Mouse (Mus musculus): ENCODE data around the gene Tmem203. TPM values are rescaled to one million over a fixed set of nuclear protein-coding genes. Genes with fewer than 3 reads are reported as not detected.

Tmem203 gene
- total and polyA plus RNA-seq, 3 experiments = 21.2 to 28.3 (median 21.5) TPM

DNA sequence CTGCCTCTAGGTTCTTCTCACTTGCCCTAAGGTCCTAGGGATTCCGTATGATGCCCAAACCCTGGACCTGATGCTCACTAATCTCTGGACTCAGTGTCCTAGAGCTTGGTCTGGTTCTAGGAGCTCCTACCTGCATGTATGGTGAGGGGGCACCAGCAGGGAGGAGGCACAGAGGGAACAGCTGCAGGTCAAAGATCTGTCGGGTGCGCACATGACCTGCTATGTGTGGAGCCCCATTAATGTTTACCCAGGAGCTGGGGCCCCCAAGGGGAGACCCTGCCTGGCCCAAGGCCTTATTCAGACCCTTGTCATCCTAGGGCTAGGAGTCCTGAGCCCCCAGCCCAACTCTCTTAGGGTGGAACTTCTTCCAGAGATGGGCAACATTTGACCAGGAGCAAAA, 21.2 kb upstream of the Tmem203 start, which contains the start of gene Slc34a3:
Gene Slc34a3 (minus strand): TSS at position 315 of the 400 bp plus-strand sequence.
- Histone ChIP-seq H3K4me2 (ENCODE audit: insufficient read depth, low read depth, poor library complexity, severe bottlenecking) (no peak within 1 kb of the TSS), H3K4me3 (replicated peaks in 1 of 3; ENCODE audit: low read depth in 2 of 3, low read length in 2 of 3, poor library complexity in 1 of 3) (no peak within 1 kb of the TSS), H3K27me3 (replicated peaks) (peaks cover 96% of the 10 kb centered on the region), H3K27ac (ENCODE audit: insufficient read depth, low read depth) (no peak within 1 kb of the TSS), H3K79me2 (replicated peaks; ENCODE audit: control insufficient read depth, extremely low read depth, insufficient read depth, poor library complexity, severe bottlenecking) (no peaks in the 10 kb centered on the region), H3K9me3 (replicated peaks; ENCODE audit: low read length) (no peaks in the 10 kb centered on the region), H3K9ac (ENCODE audit: insufficient read depth, low read depth) (no peak within 1 kb of the TSS), H3K36me3 (replicated peaks in 1 of 2; ENCODE audit: control insufficient read depth in 1 of 2, insufficient read depth in 1 of 2, low read length in 1 of 2) (no peaks in the 10 kb centered on the region), H3K4me1 (ENCODE audit: control insufficient read depth in 1 of 2, insufficient read depth in 2 of 2) (peaks cover 4 to 6% of the 10 kb centered on the region in 2 experiments)
- TF ChIP-seq USF2 (conservative IDR thresholded peaks at IDR 0.05; ENCODE audit: low read depth, low read length) (no peak), NRF1 (IDR thresholded peaks at IDR 0.05; ENCODE audit: low read depth, low read length) (no peak), MEF2A (IDR thresholded peaks at IDR 0.05; ENCODE audit: borderline replicate concordance, low read depth, low read length) (no peak), BHLHE40 (IDR thresholded peaks at IDR 0.05; ENCODE audit: low read depth, low read length) (no peak), IRF4 (IDR thresholded peaks at IDR 0.05; ENCODE audit: low read depth, low read length) (no peak), ZKSCAN1 (IDR thresholded peaks at IDR 0.05; ENCODE audit: borderline replicate concordance, low read depth, low read length) (no peak), RAD21 (IDR thresholded peaks at IDR 0.05; ENCODE audit: low read depth, low read length) (no peak), ZMIZ1 (IDR thresholded peaks at IDR 0.05; ENCODE audit: low read depth, low read length) (no peak), EP300 (IDR thresholded peaks at IDR 0.05; ENCODE audit: low read length) (no peak), CHD2 (IDR thresholded peaks at IDR 0.05; ENCODE audit: low read length) (no peak), NELFE (IDR thresholded peaks at IDR 0.05; ENCODE audit: low read depth, low read length) (no peak), MXI1 (IDR thresholded peaks at IDR 0.05; ENCODE audit: low read depth, low read length) (no peak), ZC3H11A (IDR thresholded peaks at IDR 0.05; ENCODE audit: low read depth, low read length) (no peak), TBP (conservative IDR thresholded peaks at IDR 0.05; ENCODE audit: low read depth, low read length) (no peak)
- in situ Hi-C loops (cut with MboI; ENCODE audit: low pct_ligation_motif_present, low pct_unique_long_range_greater_than_20kb, low sequenced_read_pairs) = no loop called here
- DNase-seq (ENCODE audit: extremely low read depth) = no peak
- dilution Hi-C loops (cut with MboI; ENCODE audit: extremely low pct_ligation_motif_present, extremely low pct_unique_long_range_greater_than_20kb, low sequenced_read_pairs) = no loop called here

DNA sequence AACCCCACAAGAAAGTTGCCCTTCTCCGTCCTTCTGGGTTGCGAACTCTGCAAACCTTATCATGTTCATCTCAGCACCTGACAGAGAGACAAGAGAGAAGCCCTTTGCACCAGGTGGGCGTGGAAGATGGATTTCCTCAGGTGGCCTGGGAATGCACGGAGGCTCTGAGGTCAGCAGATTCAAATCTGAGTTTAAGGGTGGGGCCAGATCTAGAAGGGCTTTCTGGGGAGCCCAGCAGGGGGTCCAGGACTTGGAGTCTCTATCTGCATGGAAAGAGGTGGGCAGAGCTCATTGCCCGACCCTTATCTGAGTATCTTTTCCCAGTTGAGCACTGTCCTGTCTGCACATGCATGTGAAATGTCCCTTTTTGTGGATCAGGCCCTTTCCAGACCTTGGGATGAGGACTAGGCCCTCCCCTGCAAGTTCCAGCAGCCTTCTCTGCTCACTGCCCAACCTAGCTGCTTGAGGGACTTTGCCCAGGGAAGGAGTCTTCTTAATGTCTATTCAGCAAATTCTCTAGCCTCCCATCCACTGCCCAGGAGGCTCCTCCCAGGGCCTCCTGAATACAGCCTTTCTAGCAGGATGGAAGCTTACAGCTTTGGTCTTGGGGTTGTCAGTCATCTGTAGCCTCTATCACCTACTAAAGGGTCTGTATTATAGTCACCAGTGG, 20.6 kb upstream of the Tmem203 start:
- TF ChIP-seq SMC3 (IDR thresholded peaks at IDR 0.05; ENCODE audit: low read depth, low read length) = no peak
- no peak for TF ChIP-seq EP300 (IDR thresholded peaks at IDR 0.05; ENCODE audit: low read length)
- no peak for TF ChIP-seq UBTF (IDR thresholded peaks at IDR 0.05; ENCODE audit: low read depth, low read length)
- TF ChIP-seq TCF12 (IDR thresholded peaks at IDR 0.05; ENCODE audit: low read depth, low read length) = no peak
- no peak for TF ChIP-seq CTCF (conservative IDR thresholded peaks at IDR 0.05 in 1 of 2, IDR thresholded peaks at IDR 0.05 in 1 of 2; ENCODE audit: low read depth in 2 of 2, low read length in 2 of 2)
- no peak for TF ChIP-seq MAZ (IDR thresholded peaks at IDR 0.05; ENCODE audit: low read depth, low read length)
- no peak for TF ChIP-seq MAFK (IDR thresholded peaks at IDR 0.05; ENCODE audit: insufficient replicate concordance, low read length)
- TF ChIP-seq HCFC1 (IDR thresholded peaks at IDR 0.05; ENCODE audit: low read depth, low read length) = no peak
- TF ChIP-seq MEF2A (IDR thresholded peaks at IDR 0.05; ENCODE audit: borderline replicate concordance, low read depth, low read length) = no peak
- TF ChIP-seq CHD2 (IDR thresholded peaks at IDR 0.05; ENCODE audit: low read length) = no peak
- no peak for TF ChIP-seq NELFE (IDR thresholded peaks at IDR 0.05; ENCODE audit: low read depth, low read length)
- TF ChIP-seq ZNF384 (IDR thresholded peaks at IDR 0.05; ENCODE audit: low read depth, low read length) = no peak
- TF ChIP-seq USF1 (IDR thresholded peaks at IDR 0.05; ENCODE audit: low read depth, low read length) = no peak
- H3K79me2 ChIP-seq (replicated peaks; ENCODE audit: control insufficient read depth, extremely low read depth, insufficient read depth, poor library complexity, severe bottlenecking) = no peaks in the 10 kb centered on the region
- H3K36me3 ChIP-seq (replicated peaks in 1 of 2; ENCODE audit: control insufficient read depth in 1 of 2, insufficient read depth in 1 of 2, low read length in 1 of 2) = no peaks in the 10 kb centered on the region
- no peak for DNase-seq (ENCODE audit: extremely low read depth)
- H3K9me3 ChIP-seq (replicated peaks; ENCODE audit: low read length) = no peaks in the 10 kb centered on the region
- in situ Hi-C loops (cut with MboI; ENCODE audit: low pct_ligation_motif_present, low pct_unique_long_range_greater_than_20kb, low sequenced_read_pairs) (no loop called here), dilution Hi-C loops (cut with MboI; ENCODE audit: extremely low pct_ligation_motif_present, extremely low pct_unique_long_range_greater_than_20kb, low sequenced_read_pairs) (no loop called here)
- H3K4me2 ChIP-seq (ENCODE audit: insufficient read depth, low read depth, poor library complexity, severe bottlenecking) = no peak overlapping the region
- H3K27ac ChIP-seq (ENCODE audit: insufficient read depth, low read depth) = no peak overlapping the region
- H3K4me1 ChIP-seq (ENCODE audit: control insufficient read depth in 1 of 2, insufficient read depth in 2 of 2) = peaks cover 4 to 5% of the 10 kb centered on the region in 2 experiments; a peak in 3 of 4 replicates
- no peak overlapping the region for H3K9ac ChIP-seq (ENCODE audit: insufficient read depth, low read depth)
- H3K27me3 ChIP-seq (replicated peaks) = peaks cover 96% of the 10 kb centered on the region
- no peak overlapping the region for H3K4me3 ChIP-seq (replicated peaks in 1 of 3; ENCODE audit: low read depth in 2 of 3, low read length in 2 of 3, poor library complexity in 1 of 3)
